Mouse (Mus musculus) spleen, adult 10 weeks (tissue): ENCODE data around the gene Gm10645. TPM values are rescaled to one million over a fixed set of nuclear protein-coding genes. Genes with fewer than 3 reads are reported as not detected.

Source experiments
- polyA plus RNA-seq: library from polyadenylated mRNA; stranded (reverse); fragments of 350-450 nt; fragmentation: Illumina TruSeq; extraction: RNeasy Lipid Tissue Mini Kit (QIAGEN cat#74804); gene quantifications from one replicate; pipeline ENCODE4 v1.2.3, GENCODE M21; 2015; ENCODE audit warnings: low replicate concordance; ENCODE audit not compliant: insufficient read depth

Gene Gm10645
- 0.37 TPM for polyA plus RNA-seq

GRCm38 (mm10) chr8:83165931-83166867 is at the start of gene Gm10645:
TSS of gene Gm10645 (minus strand) at chr8:83166170.

GRCm38 (mm10) chr8:83165235-83165930 is 587 bp downstream of the Gm10645 start, which contains the start of gene Tbc1d9:
TSS of gene Tbc1d9 (plus strand) at chr8:83165352.

Other genes starting within 250 kb of the Gm10645 start
- gene Tbc1d9, start 818 bp downstream of the Gm10645 start, polyA plus RNA-seq = 32.6 TPM
- gene Ucp1, start 124.2 kb upstream of the Gm10645 start, polyA plus RNA-seq = not detected
- 25.2 TPM for gene Elmod2, start 166.3 kb upstream of the Gm10645 start, polyA plus RNA-seq
- not detected for gene Mgat4d, start 182.3 kb upstream of the Gm10645 start, polyA plus RNA-seq
- gene Clgn, start 223.7 kb upstream of the Gm10645 start, polyA plus RNA-seq = 0.15 TPM